Mouse (Mus musculus) gastrocnemius, postnatal 10 days (tissue): Measurements from ENCODE around the gene Apbb2. TPM values are rescaled to one million over a fixed set of nuclear protein-coding genes. Genes with fewer than 3 reads are reported as not detected.
A peak's percentile ranks its signal among the peaks of the same experiment; 100 is the strongest.

Experiments used
- DNase-seq: peaks from one replicate; pipeline ENCODE4 v3.0.0; 2021; ENCODE audit warnings: mixed read lengths
- total RNA-seq, 2 experiments: library from RNA; stranded (reverse); gene quantifications; 2 replicates each; pipeline ENCODE4 v1.2.3; 2021

The Apbb2 gene
- total RNA-seq, 2 experiments from 2014 or later, result 55.1 to 56.2 TPM

- DNase-seq, result no peak
These were observed 203.4 kb downstream of the Apbb2 start for GRCm38 (mm10) chr5:66415033-66415697.

DNA sequence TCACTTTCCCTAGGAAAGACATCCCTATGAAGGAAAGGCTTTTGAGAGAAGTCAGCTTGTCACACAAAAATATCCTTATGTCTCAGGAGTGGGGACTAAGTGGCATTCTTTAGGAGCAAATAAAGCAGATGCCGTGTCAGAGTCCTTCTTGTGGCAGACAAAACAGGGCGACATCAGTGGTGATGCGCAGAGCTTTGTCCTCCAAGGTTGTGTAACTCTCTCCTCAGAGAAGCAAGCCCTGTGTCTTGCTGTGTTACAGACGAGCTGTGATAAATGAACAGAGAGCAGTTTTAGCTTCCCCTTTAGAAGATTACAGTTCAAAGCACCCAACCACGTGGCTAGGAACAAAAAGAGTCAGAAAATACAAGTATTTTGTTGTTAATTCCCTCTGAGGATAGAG is 205.2 kb downstream of the Apbb2 start:
- DNase-seq, result no peak

DNA sequence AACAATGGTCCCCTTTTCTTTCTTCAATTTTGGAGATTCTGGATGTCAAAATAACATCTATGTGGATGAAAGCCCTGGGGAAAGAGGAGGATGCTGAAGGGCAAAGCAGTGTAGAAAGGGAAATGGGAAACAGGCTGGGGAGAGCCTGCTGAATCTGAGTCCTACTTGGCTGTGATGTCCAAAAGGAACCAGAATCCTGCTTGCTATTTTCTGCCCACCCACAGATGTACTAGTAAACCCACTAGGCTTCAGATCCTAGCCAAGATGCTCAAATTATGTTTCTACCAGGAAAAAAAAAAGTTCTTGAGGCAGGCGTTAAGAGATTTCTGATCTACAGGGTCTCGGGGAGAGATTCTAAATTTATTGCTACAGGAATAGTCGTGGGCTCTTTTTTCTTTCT is 205.8 kb downstream of the Apbb2 start:
- DNase-seq, result no peak

- no peak for DNase-seq
These were observed 210.0 kb downstream of the Apbb2 start for GRCm38 (mm10) chr5:66408546-66408945.

DNA sequence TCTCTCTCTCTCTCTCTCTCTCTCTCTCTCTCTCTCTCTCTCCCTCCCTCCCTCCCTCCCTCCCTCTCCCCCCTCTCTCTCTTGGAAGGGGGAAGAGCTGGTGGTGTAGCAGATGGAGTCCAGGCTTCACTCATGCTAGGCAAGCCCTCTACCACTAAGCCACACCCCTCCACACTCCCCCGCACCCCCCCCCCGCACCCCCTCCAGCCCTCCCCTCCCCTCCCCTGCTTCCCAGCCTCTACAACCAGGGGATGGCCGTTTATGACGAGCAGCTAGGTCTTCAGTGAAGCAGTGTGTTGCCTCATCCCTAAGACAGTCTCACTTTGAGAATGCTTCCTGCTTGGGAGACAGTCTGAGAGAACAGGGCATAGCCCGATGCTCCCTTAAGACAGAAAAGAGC is 210.6 kb downstream of the Apbb2 start:
- DNase-seq, result no peak

DNA sequence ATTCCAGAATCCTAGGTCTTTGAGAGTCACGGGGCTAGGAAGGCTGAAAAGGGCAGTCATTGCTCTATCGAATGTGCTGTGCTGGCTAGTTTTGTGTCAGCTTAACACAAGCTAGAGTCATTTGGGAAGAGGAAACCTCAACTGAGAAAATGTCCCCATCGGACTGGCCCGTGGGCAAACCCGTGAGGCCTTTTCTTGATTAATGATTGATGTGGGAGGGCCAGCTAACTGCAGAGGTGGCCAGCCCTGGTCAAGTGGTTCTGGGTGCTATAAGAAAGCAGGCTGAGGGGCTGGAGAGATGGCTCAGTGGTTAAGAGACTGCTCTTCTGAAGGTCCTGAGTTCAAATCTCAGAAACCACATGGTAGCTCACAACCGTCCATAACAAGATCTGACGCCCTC is 212.2 kb downstream of the Apbb2 start:
- DNase-seq, result no peak

- no peak for DNase-seq
These were observed 212.7 kb downstream of the Apbb2 start for GRCm38 (mm10) chr5:66405731-66406399.

DNA sequence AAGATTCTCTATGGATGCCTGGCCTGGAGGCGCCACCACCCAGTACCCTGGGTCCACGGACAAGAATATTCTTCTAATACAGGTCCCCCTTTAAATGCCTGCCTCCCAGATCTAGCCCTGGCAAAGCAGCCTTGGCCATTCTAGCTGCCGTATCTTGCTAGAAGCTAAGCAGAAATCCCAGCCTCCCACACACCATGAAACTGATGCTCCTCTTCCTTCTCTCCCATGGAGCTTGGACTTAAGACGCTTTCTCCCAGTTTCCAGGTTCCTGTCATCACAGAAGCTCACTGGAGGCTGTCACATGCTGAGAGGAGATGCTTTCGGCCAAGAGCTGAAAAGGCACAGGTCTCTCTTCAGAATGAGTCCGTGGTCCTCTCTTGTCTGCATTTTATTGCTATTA is 213.3 kb downstream of the Apbb2 start:
- DNase-seq, result no peak

DNA sequence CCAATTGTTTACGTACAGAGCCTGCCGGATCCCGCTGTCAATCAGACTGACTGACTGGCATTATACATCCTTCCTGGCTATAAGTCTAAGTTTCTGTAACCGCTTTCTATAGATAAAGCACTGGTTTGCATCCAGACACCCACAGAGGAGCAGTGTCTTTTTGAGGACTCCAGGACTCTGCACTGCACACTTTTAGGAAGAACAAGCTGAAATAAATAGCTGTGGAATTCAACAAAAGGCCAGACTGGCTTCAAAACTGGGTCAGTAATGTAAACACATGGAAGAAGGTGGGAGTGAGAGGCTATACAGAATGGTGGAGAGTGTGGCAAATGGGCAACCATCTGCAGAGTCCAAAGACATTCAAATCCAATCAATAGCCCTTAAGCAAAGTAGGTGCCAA is 218.0 kb downstream of the Apbb2 start:
- no peak for DNase-seq

DNA sequence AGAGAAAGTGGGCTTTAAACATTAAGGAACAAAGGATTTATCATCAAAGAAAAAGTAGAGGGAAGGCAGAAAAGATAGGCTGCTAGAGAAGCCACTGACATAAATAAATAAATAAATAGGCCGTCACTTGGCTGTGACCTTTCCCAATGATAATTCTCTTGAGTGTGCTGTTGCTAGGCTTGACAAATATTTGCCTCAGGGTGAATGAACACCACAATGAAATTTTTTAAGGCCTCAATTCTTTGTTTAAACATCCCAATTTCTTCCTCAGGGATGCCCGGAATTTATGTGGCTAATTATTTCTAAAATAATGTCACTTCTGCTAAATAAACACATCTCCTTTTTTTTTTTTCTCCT is 219.3 kb downstream of the Apbb2 start:
- no peak for DNase-seq

- no peak for DNase-seq
These were observed 219.9 kb downstream of the Apbb2 start for GRCm38 (mm10) chr5:66398530-66399263.

DNA sequence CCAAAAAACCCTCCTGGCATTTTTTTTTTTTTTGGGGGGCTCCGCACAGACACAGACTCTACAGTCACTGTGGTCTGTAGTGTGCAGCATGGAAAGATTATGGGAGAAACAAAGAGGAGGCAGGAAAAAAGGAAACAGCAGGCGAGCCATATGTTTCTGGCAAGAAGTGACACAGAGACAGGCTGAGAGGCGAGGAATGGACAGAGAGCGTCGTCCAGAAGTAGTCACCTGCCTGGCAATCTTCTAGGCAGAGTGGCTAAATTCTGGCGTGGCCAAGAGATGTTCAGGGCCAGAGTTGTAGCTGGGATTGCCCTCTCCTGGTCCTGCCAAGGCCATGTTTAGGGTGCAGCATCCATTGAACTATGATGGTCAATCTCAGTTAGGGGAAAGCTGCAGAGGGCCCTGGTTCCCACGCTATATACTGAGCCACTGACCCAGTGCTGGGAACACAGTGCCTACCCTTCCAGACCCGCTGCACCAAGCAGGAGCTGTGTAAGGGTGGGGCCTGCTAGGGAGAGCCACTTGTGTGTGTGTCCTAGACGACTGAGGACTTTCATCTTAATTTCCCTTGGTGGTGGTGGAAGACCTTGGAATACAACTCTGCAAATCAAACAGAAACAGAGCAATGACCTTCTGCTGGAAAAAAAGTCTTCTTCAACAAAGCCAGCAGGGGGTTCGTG is 224.7 kb downstream of the Apbb2 start:
- DNase-seq, result no peak

DNA sequence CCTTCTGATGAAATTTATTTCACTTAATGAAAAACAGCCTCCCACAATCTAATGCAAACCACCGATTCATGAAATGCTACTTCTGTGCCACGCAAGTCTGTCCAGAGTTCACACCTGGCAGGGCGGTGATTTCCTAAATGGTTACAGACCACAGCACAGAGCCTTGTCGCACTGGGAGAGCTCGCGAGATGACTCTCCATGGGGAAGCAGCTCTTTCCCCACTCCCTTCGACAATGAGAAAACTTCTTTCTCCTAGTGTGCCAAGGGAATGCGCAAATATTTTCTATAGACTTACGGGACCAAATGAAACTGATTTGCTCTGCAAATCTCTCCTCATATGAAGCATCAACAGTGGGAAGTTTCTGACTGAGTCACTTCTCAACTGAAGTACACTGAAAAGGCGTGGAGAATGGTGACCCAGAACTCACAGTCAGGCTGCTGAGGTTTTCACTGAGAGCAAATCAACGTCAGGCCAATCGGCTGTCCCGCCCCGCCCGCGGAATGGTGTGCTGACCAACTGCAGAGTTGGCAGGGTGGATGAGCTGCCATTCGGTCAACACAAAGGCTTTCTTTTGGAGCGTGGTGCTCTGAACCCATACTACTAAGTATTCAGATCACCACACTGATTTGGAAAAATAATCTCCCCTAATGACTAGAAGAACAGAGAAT is 225.6 kb downstream of the Apbb2 start:
- DNase-seq, result no peak

GRCm38 (mm10) chr5:66391771-66392170 is 226.8 kb downstream of the Apbb2 start:
- DNase-seq, result no peak

GRCm38 (mm10) chr5:66391299-66391698 is 227.3 kb downstream of the Apbb2 start:
- no peak for DNase-seq

DNA sequence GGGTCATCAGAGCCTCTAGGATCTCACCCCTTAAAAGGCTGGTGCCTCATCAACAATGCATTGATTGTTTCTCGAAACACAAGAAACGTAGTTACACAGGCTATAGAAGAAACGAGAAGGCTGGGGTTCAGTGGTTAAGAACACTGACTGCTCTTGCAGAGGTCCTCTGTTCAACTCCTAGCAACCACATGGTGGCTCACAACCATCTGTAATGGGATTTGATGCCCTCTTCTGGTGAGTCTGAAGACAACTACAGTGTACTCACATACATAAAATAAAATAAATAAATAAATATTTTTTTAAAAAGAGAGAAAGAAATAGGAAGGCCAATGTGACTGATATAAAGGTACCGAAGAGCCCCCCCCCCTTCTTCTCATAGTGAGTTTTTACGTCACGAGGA is 228.0 kb downstream of the Apbb2 start:
- DNase-seq, result no peak

- DNase-seq, result no peak
These were observed 231.1 kb downstream of the Apbb2 start for GRCm38 (mm10) chr5:66387481-66387880.

GRCm38 (mm10) chr5:66385636-66386035 is 232.9 kb downstream of the Apbb2 start:
- DNase-seq, result peak; percentile 64

GRCm38 (mm10) chr5:66384806-66385446 is 233.7 kb downstream of the Apbb2 start:
- no peak for DNase-seq

- DNase-seq, result no peak
These were observed 234.5 kb downstream of the Apbb2 start for GRCm38 (mm10) chr5:66384114-66384513.

DNA sequence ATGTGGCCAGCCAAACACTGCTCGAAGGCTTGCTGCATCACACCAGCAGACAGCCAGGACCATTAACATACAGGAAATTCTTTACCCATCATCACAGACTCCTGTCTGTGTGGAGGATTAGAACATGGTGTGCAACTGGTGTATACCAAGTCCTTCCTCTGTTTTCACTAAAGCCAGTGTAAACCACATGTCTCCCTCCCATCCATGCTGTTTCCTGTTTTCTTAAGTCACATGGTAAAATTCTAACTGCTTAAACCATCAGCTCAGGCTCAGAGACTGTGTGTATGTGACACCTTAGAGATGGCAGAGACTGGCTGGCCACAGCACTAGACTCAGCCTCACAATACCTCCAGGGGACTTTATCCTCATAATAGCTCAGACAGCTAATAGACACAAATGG is 236.5 kb downstream of the Apbb2 start:
- no peak for DNase-seq

GRCm38 (mm10) chr5:66378968-66379367 is 239.6 kb downstream of the Apbb2 start:
- DNase-seq, result no peak
